Comparison of ENCODE assay signal across 10 mouse cellular contexts in the genomic region with DNA sequence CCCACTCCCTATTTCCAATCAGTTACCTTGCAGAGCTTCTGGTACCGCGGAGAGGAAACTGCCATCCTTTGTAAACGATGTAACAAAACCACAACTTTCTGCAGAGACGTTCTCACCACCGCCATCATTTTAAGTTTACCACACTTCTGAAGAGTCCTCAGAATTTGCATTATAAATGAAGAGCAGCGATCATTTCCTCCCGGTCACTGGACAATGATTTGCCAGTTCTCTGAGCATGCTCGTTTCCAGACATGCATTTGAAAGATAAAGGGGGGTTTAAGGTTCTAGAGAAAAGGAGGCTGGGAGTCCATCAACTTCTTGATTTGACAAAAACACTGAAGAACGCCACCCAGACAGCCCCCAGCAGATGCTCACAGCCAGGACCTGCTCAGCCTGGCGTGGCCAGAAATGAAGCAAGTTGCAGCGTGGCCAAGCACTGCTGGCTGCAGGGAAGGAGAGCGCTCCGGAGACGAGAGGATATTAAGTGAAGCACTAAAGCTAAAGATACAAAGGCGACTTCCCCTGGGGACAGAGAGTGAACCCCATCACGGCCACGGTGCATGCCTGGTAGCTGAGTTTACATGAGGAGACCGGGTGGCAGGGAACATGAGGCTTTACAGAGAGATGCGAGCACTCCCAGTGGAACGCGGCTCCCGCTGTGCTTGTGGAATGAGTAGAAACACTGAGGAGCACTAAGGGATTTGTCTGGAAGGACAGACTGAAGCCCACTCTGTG.
A peak's percentile ranks its signal among the peaks of the same experiment; 100 is the strongest.
DNase-seq lines count a peak whose midpoint lies in the region; ATAC-seq lines count a peak whose summit lies in the region.
"Had no signal": no experiment of that assay in that cellular context is flagged by ENCODE, and none has a peak within 500 bp of the region (broad histone marks: within the 10 kb centered on the region; RNA-seq: fewer than 3 reads in every experiment).

No protein-coding gene starts in this region.

- H3K4me3 ChIP-seq in heart, embryonic 16.5 days (ENCODE audit: low read length), result peak overlapping the region; percentile 22
- peak overlapping the region; percentile 37 for H3K4me3 ChIP-seq in embryonic facial prominence, embryonic 13.5 days
- H3K4me3 ChIP-seq in intestine, embryonic 15.5 days (replicated peaks), result peak overlapping the region; percentile 21
- peak overlapping the region; percentile 33 for H3K4me3 ChIP-seq in stomach, embryonic 16.5 days (replicated peaks; ENCODE audit: low read length)

- intact Hi-C loops in heart, postnatal 25 days (cut with DNase I), result loop anchor here (5.0 to 10.0 kb wide), 4 partner anchors 360 to 1250 kb away; no protein-coding TSS in a partner anchor

- H3K36me3 ChIP-seq in heart, embryonic 16.5 days (ENCODE audit: control insufficient read depth, insufficient read depth), result no peaks in the 10 kb centered on the region
- no peaks in the 10 kb centered on the region for H3K36me3 ChIP-seq in embryonic facial prominence, embryonic 13.5 days
- no peaks in the 10 kb centered on the region for H3K36me3 ChIP-seq in intestine, embryonic 15.5 days
- no peaks in the 10 kb centered on the region for H3K36me3 ChIP-seq in stomach, embryonic 16.5 days (ENCODE audit: control insufficient read depth, insufficient read depth, low read length)

- H3K9me3 ChIP-seq in heart, embryonic 16.5 days (replicated peaks; ENCODE audit: control insufficient read depth, low read length), result no peaks in the 10 kb centered on the region
- H3K9me3 ChIP-seq in embryonic facial prominence, embryonic 13.5 days, result no peaks in the 10 kb centered on the region
- no peaks in the 10 kb centered on the region for H3K9me3 ChIP-seq in intestine, embryonic 15.5 days
- H3K9me3 ChIP-seq in stomach, embryonic 16.5 days (replicated peaks; ENCODE audit: control insufficient read depth, low read length), result no peaks in the 10 kb centered on the region

- no peaks in the 10 kb centered on the region for H3K27me3 ChIP-seq in heart, embryonic 16.5 days (ENCODE audit: control insufficient read depth, insufficient read depth, low read length)
- H3K27me3 ChIP-seq in embryonic facial prominence, embryonic 13.5 days, result no peaks in the 10 kb centered on the region
- H3K27me3 ChIP-seq in intestine, embryonic 15.5 days (replicated peaks), result no peaks in the 10 kb centered on the region
- H3K27me3 ChIP-seq in stomach, embryonic 16.5 days (ENCODE audit: control insufficient read depth, insufficient read depth, low read length), result no peaks in the 10 kb centered on the region
- H3K27me3 ChIP-seq: Patski had no signal

- peak overlapping the region; percentile 26; the same call in 1 of the 2 replicates for H3K9ac ChIP-seq in heart, embryonic 16.5 days (ENCODE audit: low read length)
- H3K9ac ChIP-seq in embryonic facial prominence, embryonic 13.5 days, result peak overlapping the region; percentile 70
- 0 out of 2 replicates have a peak overlapping the region, but pooled peaks have one; percentile 1 for H3K9ac ChIP-seq in intestine, embryonic 15.5 days
- peak overlapping the region; percentile 49 for H3K9ac ChIP-seq in stomach, embryonic 16.5 days (ENCODE audit: low read length)
- H3K9ac ChIP-seq: liver, embryonic 14.5 days had no signal

- peak; percentile 28 for ATAC-seq in heart, embryonic 16.5 days (replicated peaks; ENCODE audit: extremely low read depth, insufficient read depth, low FRiP score)
- no peak for ATAC-seq in embryonic facial prominence, embryonic 13.5 days (ENCODE audit: insufficient number of reproducible peaks, insufficient read depth, low FRiP score, low TSS enrichment, low read depth)
- ATAC-seq in intestine, embryonic 15.5 days, result no peak
- no peak for ATAC-seq in stomach, embryonic 16.5 days (ENCODE audit: insufficient read depth, low FRiP score)
- ATAC-seq: Patski had no signal

- WGBS in heart, embryonic 16.5 days, result 16% methylated on average over 22 of the region's 22 CpGs
- 6% methylated on average over 22 of the region's 22 CpGs for WGBS in embryonic facial prominence, embryonic 13.5 days
- WGBS in intestine, embryonic 15.5 days, result 20% methylated on average over 22 of the region's 22 CpGs
- WGBS in stomach, embryonic 16.5 days, result 20% methylated on average over 22 of the region's 22 CpGs

- peak overlapping the region; percentile 59 for H3K4me2 ChIP-seq in heart, embryonic 16.5 days (ENCODE audit: low read depth, low read length)
- peak overlapping the region; percentile 66 for H3K4me2 ChIP-seq in embryonic facial prominence, embryonic 13.5 days
- peak overlapping the region; percentile 56 for H3K4me2 ChIP-seq in intestine, embryonic 15.5 days (replicated peaks)
- H3K4me2 ChIP-seq in stomach, embryonic 16.5 days (ENCODE audit: low read depth, low read length), result peak overlapping the region; percentile 48

- DNase-seq in heart, postnatal 25 days (ENCODE audit: low spot score), result no peak
- DNase-seq in Muller cell, postnatal 12 days (ENCODE audit: inconsistent ontology term), result peak; percentile 50
- peak; percentile 67 for DNase-seq in mesoderm, embryonic 11.5 days (ENCODE audit: low read depth, low spot score)
- no peak for DNase-seq in heart, postnatal 4 days

- H3K27ac ChIP-seq in heart, embryonic 16.5 days (ENCODE audit: low read length), result no peak overlapping the region
- H3K27ac ChIP-seq in embryonic facial prominence, embryonic 13.5 days, result no peak overlapping the region
- no peak overlapping the region for H3K27ac ChIP-seq in intestine, embryonic 15.5 days
- no peak overlapping the region for H3K27ac ChIP-seq in stomach, embryonic 16.5 days (ENCODE audit: low read length)
- H3K27ac ChIP-seq: liver, embryonic 14.5 days had no signal

- 0 out of 2 replicates have a peak, but pooled peaks cover 3% of the 10 kb centered on the region for H3K4me1 ChIP-seq in heart, embryonic 16.5 days (ENCODE audit: control insufficient read depth, insufficient read depth, low read length)
- H3K4me1 ChIP-seq in embryonic facial prominence, embryonic 13.5 days, result peaks cover 11% of the 10 kb centered on the region
- H3K4me1 ChIP-seq in intestine, embryonic 15.5 days (replicated peaks), result no peaks in the 10 kb centered on the region
- H3K4me1 ChIP-seq in stomach, embryonic 16.5 days (ENCODE audit: control insufficient read depth, insufficient read depth, low read length), result no peaks in the 10 kb centered on the region

Comparison
In these comparisons a context has a peak if more than half of its experiments do, and no peak if none do; other contexts are left out.
1. H3K9ac ChIP-seq: peak in every context shown above with its lines; median percentile 70 in embryonic facial prominence, embryonic 13.5 days; 49 in stomach, embryonic 16.5 days; 26 in heart, embryonic 16.5 days; 1 in intestine, embryonic 15.5 days.
2. DNase-seq: peak in Muller cell, postnatal 12 days (single experiment) and mesoderm, embryonic 11.5 days (single experiment); none in heart, postnatal 25 days (single experiment) and heart, postnatal 4 days (single experiment).
3. Peak in every context shown above with its lines, with median percentiles within 50 percentile points of each other: H3K4me2 ChIP-seq and H3K4me3 ChIP-seq.